ENCODE assay signal across 8 mouse cellular contexts in genomic region chr14:55879623-55880022, GRCm38 (mm10). TPM values are rescaled to one million over a fixed set of nuclear protein-coding genes. Genes with fewer than 3 reads are reported as not detected.
A peak's percentile ranks its signal among the peaks of the same experiment; 100 is the strongest.
DNase-seq lines count a peak whose midpoint lies in the region; ATAC-seq lines count a peak whose summit lies in the region.

No protein-coding gene starts in this region.

- no peak overlapping the region for H3K4me2 ChIP-seq in midbrain, embryonic 14.5 days (ENCODE audit: low read length)
- H3K4me2 ChIP-seq in midbrain, embryonic 16.5 days (ENCODE audit: low read length), result no peak overlapping the region

- peak; percentile 79 for DNase-seq in midbrain, embryonic 14.5 days
- peak; percentile 82 for DNase-seq in R1 (ENCODE audit: low read depth, low spot score)
- DNase-seq in cerebellum, postnatal 36 days, result peak; percentile 73 to 75
- peak; percentile 74 to 84 for DNase-seq in heart, postnatal 14 days
- DNase-seq in left cerebral cortex, postnatal 10 days (ENCODE audit: extremely low spot score in 1 of 2, low spot score in 2 of 2), result peak; percentile 75 to 88
- peak; percentile 83 for DNase-seq in retina, embryonic 14.5 days (ENCODE audit: low spot score)
- DNase-seq in urinary bladder, postnatal 36 days (ENCODE audit: low spot score in 2 of 2), result peak; percentile 72 to 73

- no peak overlapping the region for H3K27ac ChIP-seq in midbrain, embryonic 14.5 days (replicated peaks; ENCODE audit: low read depth, low read length)
- H3K27ac ChIP-seq in midbrain, embryonic 16.5 days (ENCODE audit: low read length), result no peak overlapping the region

- H3K9me3 ChIP-seq in midbrain, embryonic 14.5 days (ENCODE audit: control insufficient read depth, low read length), result no peaks in the 10 kb centered on the region
- H3K9me3 ChIP-seq in midbrain, embryonic 16.5 days (replicated peaks; ENCODE audit: control insufficient read depth, low read length, poor library complexity, severe bottlenecking), result no peaks in the 10 kb centered on the region

- intact Hi-C loops in heart, postnatal 14 days (cut with DNase I), result no loop called here
- intact Hi-C loops in left cerebral cortex, postnatal 10 days (cut with DNase I), result no loop called here

- H3K36me3 ChIP-seq in midbrain, embryonic 14.5 days (ENCODE audit: control insufficient read depth, insufficient read depth, low read length), result no peaks in the 10 kb centered on the region
- no peaks in the 10 kb centered on the region for H3K36me3 ChIP-seq in midbrain, embryonic 16.5 days (ENCODE audit: control insufficient read depth, insufficient read depth, low read length)

- WGBS in midbrain, embryonic 14.5 days, result 29% methylated on average over 1 of the region's 1 CpGs
- WGBS in midbrain, embryonic 16.5 days, result 41% methylated on average over 1 of the region's 1 CpGs

- no peak overlapping the region for H3K9ac ChIP-seq in midbrain, embryonic 14.5 days (replicated peaks; ENCODE audit: low read length)
- no peak overlapping the region for H3K9ac ChIP-seq in midbrain, embryonic 16.5 days (ENCODE audit: low read depth, low read length)

- no peak overlapping the region for H3K4me3 ChIP-seq in midbrain, embryonic 14.5 days (replicated peaks; ENCODE audit: low read depth, low read length)
- H3K4me3 ChIP-seq in midbrain, embryonic 16.5 days (ENCODE audit: low read depth, low read length), result no peak overlapping the region

- ATAC-seq in midbrain, embryonic 14.5 days (ENCODE audit: low FRiP score, low TSS enrichment), result peak; percentile 53; the same call in 1 of the 2 replicates
- no peak for ATAC-seq in midbrain, embryonic 16.5 days

- H3K4me1 ChIP-seq in midbrain, embryonic 14.5 days (ENCODE audit: control insufficient read depth, insufficient read depth, low read length), result 0 out of 2 replicates have a peak, but pooled peaks cover 2% of the 10 kb centered on the region
- peaks cover 4% of the 10 kb centered on the region; the same call in 1 of the 2 replicates for H3K4me1 ChIP-seq in midbrain, embryonic 16.5 days (ENCODE audit: control insufficient read depth, insufficient read depth, low read length)

- no peaks in the 10 kb centered on the region for H3K27me3 ChIP-seq in midbrain, embryonic 14.5 days (ENCODE audit: control insufficient read depth, insufficient read depth, low read length)
- no peaks in the 10 kb centered on the region for H3K27me3 ChIP-seq in midbrain, embryonic 16.5 days (ENCODE audit: control insufficient read depth, insufficient read depth, low read depth, low read length)

RNA-seq across cellular contexts. Expression of gene Cbln3, which starts 4.6 kb away (rescaled TPM):
- polyA plus RNA-seq in midbrain, embryonic 14.5 days (2014; fragmentation: Nextera tagmentation; extraction: Ambion mirVana), result 0.19 and 0.20 TPM in 2 replicates
- 0.15 and 0.20 TPM in 2 replicates for polyA plus RNA-seq in midbrain, embryonic 16.5 days (2015; fragmentation: Nextera tagmentation; extraction: Ambion mirVana)
- total RNA-seq in heart, postnatal 14 days (2021), result under 1 TPM; 0.10 TPM
- total RNA-seq in left cerebral cortex, postnatal 10 days (2021), result under 1 TPM; 0.28 to 0.65 TPM

RNA-seq across cellular contexts. Expression of gene Khnyn, which starts 5.1 kb away (rescaled TPM):
- polyA plus RNA-seq in midbrain, embryonic 14.5 days (2014; fragmentation: Nextera tagmentation; extraction: Ambion mirVana), result 6.5 and 7.1 TPM in 2 replicates
- polyA plus RNA-seq in midbrain, embryonic 16.5 days (2015; fragmentation: Nextera tagmentation; extraction: Ambion mirVana), result 10.4 and 10.5 TPM in 2 replicates
- 10 to 100 TPM; 13.4 to 14.3 TPM for total RNA-seq in heart, postnatal 14 days (2021)
- 10 to 100 TPM in 1 of 2 experiments, 1 to 10 TPM in 1; 9.8 to 11.3 TPM for total RNA-seq in left cerebral cortex, postnatal 10 days (2021)

RNA-seq across cellular contexts. Expression of gene Sdr39u1, which starts 20.5 kb away (rescaled TPM):
- 125 and 142 TPM in 2 replicates for polyA plus RNA-seq in midbrain, embryonic 14.5 days (2014; fragmentation: Nextera tagmentation; extraction: Ambion mirVana)
- 160 and 180 TPM in 2 replicates for polyA plus RNA-seq in midbrain, embryonic 16.5 days (2015; fragmentation: Nextera tagmentation; extraction: Ambion mirVana)
- 10 to 100 TPM; 71.5 to 78.4 TPM for total RNA-seq in heart, postnatal 14 days (2021)
- 10 to 100 TPM; 90.4 to 96.1 TPM for total RNA-seq in left cerebral cortex, postnatal 10 days (2021)

RNA-seq across cellular contexts. Expression of gene Nynrin, which starts 25.8 kb away (rescaled TPM):
- 6.5 and 11.2 TPM in 2 replicates for polyA plus RNA-seq in midbrain, embryonic 14.5 days (2014; fragmentation: Nextera tagmentation; extraction: Ambion mirVana)
- polyA plus RNA-seq in midbrain, embryonic 16.5 days (2015; fragmentation: Nextera tagmentation; extraction: Ambion mirVana), result 11.0 and 11.9 TPM in 2 replicates
- total RNA-seq in heart, postnatal 14 days (2021), result 10 to 100 TPM; 13.6 to 15.8 TPM
- total RNA-seq in left cerebral cortex, postnatal 10 days (2021), result 10 to 100 TPM; 12.3 to 13.1 TPM

RNA-seq across cellular contexts. Expression of gene Nfatc4, which starts 56.7 kb away (rescaled TPM):
- 6.2 and 8.7 TPM in 2 replicates for polyA plus RNA-seq in midbrain, embryonic 14.5 days (2014; fragmentation: Nextera tagmentation; extraction: Ambion mirVana)
- polyA plus RNA-seq in midbrain, embryonic 16.5 days (2015; fragmentation: Nextera tagmentation; extraction: Ambion mirVana), result 6.7 and 7.0 TPM in 2 replicates
- total RNA-seq in heart, postnatal 14 days (2021), result 1 to 10 TPM; 7.0 to 9.2 TPM
- 1 to 10 TPM; 3.9 to 4.1 TPM for total RNA-seq in left cerebral cortex, postnatal 10 days (2021)
